ENCODE assay signal across 8 mouse cellular contexts in the genomic region with DNA sequence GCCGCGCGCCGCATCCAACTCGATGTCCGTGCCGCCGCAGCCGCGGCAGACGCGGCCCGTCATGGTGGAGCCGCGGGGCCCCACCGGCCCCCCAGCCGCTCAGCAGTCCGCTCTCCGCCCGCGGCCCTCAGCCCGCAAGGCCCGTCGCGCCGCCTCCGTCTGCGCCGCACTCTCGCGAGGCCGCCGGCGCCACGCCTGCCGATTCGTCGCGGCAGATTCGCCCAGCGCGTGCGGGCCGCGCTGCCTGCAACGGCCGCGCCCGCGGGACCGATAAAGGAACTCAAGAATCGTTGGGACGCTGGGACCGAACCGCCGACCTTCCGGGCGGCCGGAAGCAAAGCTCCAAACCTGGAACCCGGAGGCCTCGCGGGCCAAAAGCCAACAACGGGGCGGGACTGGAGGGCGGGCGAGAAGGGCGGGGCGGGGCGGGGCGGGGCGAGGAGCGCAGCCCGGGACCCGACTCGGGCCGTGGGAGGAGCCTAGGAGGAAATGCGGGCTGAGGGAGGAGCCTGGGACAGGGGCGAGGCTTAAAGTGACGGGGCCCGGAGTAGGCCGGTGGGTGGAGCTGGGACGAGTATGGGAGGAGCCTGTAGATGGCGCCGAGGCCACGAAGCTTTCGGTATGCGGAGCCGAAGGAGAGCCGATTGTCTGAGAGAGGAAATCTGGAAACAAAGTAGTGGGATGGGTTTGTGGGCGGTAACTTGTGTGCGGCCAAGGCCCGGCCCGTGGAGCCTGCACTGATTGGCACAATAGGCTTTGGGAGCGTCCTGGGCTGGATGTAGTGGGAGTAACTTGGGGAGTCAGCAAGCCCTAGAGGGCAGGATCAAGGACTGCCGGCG. TPM values are rescaled to one million over a fixed set of nuclear protein-coding genes. Genes with fewer than 3 reads are reported as not detected.
DNase-seq lines count a peak whose midpoint lies in the region; ATAC-seq and TF ChIP-seq lines count a peak whose summit lies in the region.

A gene (minus strand): TSS at position 411 of the 839 bp plus-strand sequence.

- H3K4me1 ChIP-seq in G1E (ENCODE audit: insufficient read depth, low read depth, low read length), result peaks cover 47% of the 10 kb centered on the region
- H3K4me1 ChIP-seq in forebrain, embryonic 16.5 days (replicated peaks; ENCODE audit: control insufficient read depth, insufficient read depth, low read length), result peaks cover 18% of the 10 kb centered on the region
- H3K4me1 ChIP-seq in lung, embryonic 14.5 days (ENCODE audit: insufficient read depth), result peaks cover 7% of the 10 kb centered on the region
- peaks cover 5% of the 10 kb centered on the region for H3K4me1 ChIP-seq in olfactory bulb, adult 2 months (ENCODE audit: control insufficient read depth, insufficient read depth, low read length)
- peaks cover 10% of the 10 kb centered on the region for H3K4me1 ChIP-seq in thymus, adult 2 months (replicated peaks; ENCODE audit: control insufficient read depth, insufficient read depth, low read length)

- H3K9ac ChIP-seq in forebrain, embryonic 16.5 days (replicated peaks; ENCODE audit: low read depth, low read length), result peak within 1 kb of the TSS; percentile 97
- peak within 1 kb of the TSS; percentile 90 for H3K9ac ChIP-seq in lung, embryonic 14.5 days

- H3K36me3 ChIP-seq in G1E (replicated peaks), result peaks cover 31% of the 10 kb centered on the region
- no peaks in the 10 kb centered on the region for H3K36me3 ChIP-seq in forebrain, embryonic 16.5 days (ENCODE audit: control insufficient read depth, insufficient read depth)
- H3K36me3 ChIP-seq in lung, embryonic 14.5 days (ENCODE audit: insufficient read depth), result peaks cover 5% of the 10 kb centered on the region; the same call in 1 of the 2 replicates
- no peaks in the 10 kb centered on the region for H3K36me3 ChIP-seq in thymus, adult 2 months (ENCODE audit: control insufficient read depth, insufficient read depth, low read length)

- intact Hi-C loops in heart, postnatal 36 days (cut with DNase I), result loop anchor here (1.0 to 5.0 kb wide), 2 partner anchors 13 to 102 kb away; no protein-coding TSS in a partner anchor

- TF ChIP-seq CTCF in G1E (IDR thresholded peaks at IDR 0.05; ENCODE audit: low read depth, low read length), result no peak
- TF ChIP-seq CTCF in layer of hippocampus, adult 2 months (conservative IDR thresholded peaks at IDR 0.05), result peak; percentile 63
- TF ChIP-seq CTCF in lung, embryonic 14.5 days (IDR thresholded peaks at IDR 0.05; ENCODE audit: low read depth), result 0 out of 2 replicates have a peak, but pooled peaks have one; percentile 8
- TF ChIP-seq CTCF in olfactory bulb, adult 2 months (IDR thresholded peaks at IDR 0.05; ENCODE audit: insufficient read depth, low read depth, low read length), result no peak; the same call in 1 of the 2 replicates
- TF ChIP-seq CTCF in thymus, adult 2 months (IDR thresholded peaks at IDR 0.05; ENCODE audit: borderline replicate concordance, control insufficient read depth, extremely low read depth, insufficient read depth, low read length, poor library complexity), result peak; percentile 33; the same call in 1 of the 2 replicates

- peak within 1 kb of the TSS; percentile 93 for H3K4me2 ChIP-seq in forebrain, embryonic 16.5 days (ENCODE audit: low read length)
- H3K4me2 ChIP-seq in lung, embryonic 14.5 days, result peak within 1 kb of the TSS; percentile 85

- peak; percentile 97 for ATAC-seq in G1E (ENCODE audit: extremely low read depth, insufficient number of reproducible peaks, low FRiP score, poor library complexity, severe bottlenecking)
- ATAC-seq in forebrain, embryonic 16.5 days, result peak; percentile 98
- peak; percentile 97 for ATAC-seq in lung, embryonic 14.5 days (ENCODE audit: insufficient read depth)

- WGBS in forebrain, embryonic 16.5 days, result under 1% methylated on average over 79 of the region's 96 CpGs
- under 1% methylated on average over 96 of the region's 96 CpGs for WGBS in lung, embryonic 14.5 days
- under 1% methylated on average over 96 of the region's 96 CpGs for WGBS in olfactory bulb, adult 2 months
- under 1% methylated on average over 96 of the region's 96 CpGs for WGBS in thymus, adult 2 months

- peak within 1 kb of the TSS; percentile 84 for H3K4me3 ChIP-seq in G1E (ENCODE audit: low read depth, low read length)
- peak within 1 kb of the TSS; percentile 92 for H3K4me3 ChIP-seq in forebrain, embryonic 16.5 days (replicated peaks; ENCODE audit: low read length)
- peak within 1 kb of the TSS; percentile 96 for H3K4me3 ChIP-seq in layer of hippocampus, adult 2 months
- H3K4me3 ChIP-seq in lung, embryonic 14.5 days (ENCODE audit: low read depth, low read length), result peak within 1 kb of the TSS; percentile 90
- H3K4me3 ChIP-seq in olfactory bulb, adult 2 months (ENCODE audit: insufficient read depth, low read depth, low read length), result peak within 1 kb of the TSS; percentile 85
- peak within 1 kb of the TSS; percentile 80 for H3K4me3 ChIP-seq in thymus, adult 2 months (ENCODE audit: control insufficient read depth, insufficient read depth, low read length)

- peaks cover 13% of the 10 kb centered on the region for H3K9me3 ChIP-seq in G1E (replicated peaks)
- no peaks in the 10 kb centered on the region for H3K9me3 ChIP-seq in forebrain, embryonic 16.5 days (ENCODE audit: control insufficient read depth, low read length)
- no peaks in the 10 kb centered on the region for H3K9me3 ChIP-seq in lung, embryonic 14.5 days (ENCODE audit: low read depth, low read length)

- peak; percentile 94 for TF ChIP-seq POLR2A in olfactory bulb, adult 2 months (IDR thresholded peaks at IDR 0.05; ENCODE audit: insufficient read depth, low read depth, low read length)
- TF ChIP-seq POLR2A in thymus, adult 2 months (IDR thresholded peaks at IDR 0.05; ENCODE audit: control insufficient read depth, extremely low read depth, insufficient read depth, low read length, poor library complexity), result peak; percentile 87

- DNase-seq in G1E (ENCODE audit: low spot score), result peak; percentile 98
- DNase-seq in cerebellum, adult 18-20 months, result peak; percentile 95 to 99
- peak; percentile 95 for DNase-seq in heart, postnatal 36 days
- DNase-seq in layer of hippocampus, adult 2 months (ENCODE audit: low spot score in 2 of 2), result peak; percentile 93 to 97
- DNase-seq in lung, embryonic 14.5 days, result peak; percentile 99
- peak; percentile 98 for DNase-seq in thymus, adult 2 months

- H3K27me3 ChIP-seq in G1E (ENCODE audit: insufficient read depth, low read length), result peaks cover 17% of the 10 kb centered on the region
- no peaks in the 10 kb centered on the region for H3K27me3 ChIP-seq in forebrain, embryonic 16.5 days (replicated peaks; ENCODE audit: control insufficient read depth, insufficient read depth, low read length)
- no peaks in the 10 kb centered on the region for H3K27me3 ChIP-seq in lung, embryonic 14.5 days (ENCODE audit: insufficient read depth, low read length)
- H3K27me3 ChIP-seq in thymus, adult 2 months (ENCODE audit: control insufficient read depth, insufficient read depth, low read length), result no peaks in the 10 kb centered on the region

- H3K27ac ChIP-seq in forebrain, embryonic 16.5 days (ENCODE audit: low read length), result peak within 1 kb of the TSS; percentile 94
- H3K27ac ChIP-seq in layer of hippocampus, adult 2 months, result peak within 1 kb of the TSS; percentile 97
- H3K27ac ChIP-seq in lung, embryonic 14.5 days (ENCODE audit: low read depth), result peak within 1 kb of the TSS; percentile 93
- peak within 1 kb of the TSS; percentile 77 for H3K27ac ChIP-seq in olfactory bulb, adult 2 months (ENCODE audit: insufficient read depth, low read depth, low read length)
- peak within 1 kb of the TSS; percentile 14; the same call in 1 of the 2 replicates for H3K27ac ChIP-seq in thymus, adult 2 months (ENCODE audit: control insufficient read depth, insufficient read depth, low read length)

RNA-seq across cellular contexts. Expression of the gene that starts here (rescaled TPM):
- 63.4 and 95.9 TPM in 2 replicates for total RNA-seq in G1E (2014; fragmentation: Nextera tagmentation)
- total RNA-seq in G1E (2017), result 76.4 and 77.1 TPM in 2 replicates
- polyA plus RNA-seq in G1E (2012), result 44.0 and 46.8 TPM in 2 replicates
- 60.8 and 64.6 TPM in 2 replicates for polyA plus RNA-seq in forebrain, embryonic 16.5 days (2015; fragmentation: Nextera tagmentation; extraction: Ambion mirVana)
- 10 to 100 TPM; 24.5 to 25.3 TPM for total RNA-seq in heart, postnatal 36 days (2021)
- total RNA-seq in layer of hippocampus, adult 2 months (2021), result 10 to 100 TPM; 55.6 to 57.4 TPM
- 61.7 and 65.9 TPM in 2 replicates for polyA plus RNA-seq in lung, embryonic 14.5 days (2014; fragmentation: Nextera tagmentation; extraction: Ambion mirVana)
- polyA plus RNA-seq in olfactory bulb, adult 2 months (2012; ENCODE audit: insufficient read depth, insufficient read length, low replicate concordance, missing spikeins), result not detected in 2 replicates
- polyA plus RNA-seq in thymus, adult 2 months (2012; rRNA removed), result 247 and 304 TPM in 2 replicates

Comparison
In these comparisons a context has a peak if more than half of its experiments do, and no peak if none do; other contexts are left out.
1. Peak in every context shown above with its lines: DNase-seq, ATAC-seq, H3K4me3 ChIP-seq and H3K27ac ChIP-seq.
2. RNA of the gene that starts here (polyA plus RNA-seq): 247 to 304 TPM in thymus, adult 2 months, 61.7 to 65.9 TPM in lung, embryonic 14.5 days, 60.8 to 64.6 TPM in forebrain, embryonic 16.5 days and 44.0 to 46.8 TPM in G1E; not detected in olfactory bulb, adult 2 months; every median in the first group is over 10 times any median in the second.
3. CTCF ChIP-seq: peak in layer of hippocampus, adult 2 months (single experiment), lung, embryonic 14.5 days (single experiment) and thymus, adult 2 months (single experiment); none in G1E (single experiment) and olfactory bulb, adult 2 months (single experiment).
4. H3K27ac ChIP-seq: peak in every context shown above with its lines; median percentile 97 in layer of hippocampus, adult 2 months; 94 in forebrain, embryonic 16.5 days; 93 in lung, embryonic 14.5 days; 77 in olfactory bulb, adult 2 months; 14 in thymus, adult 2 months.